Mouse (Mus musculus) G1E (cell line): ENCODE results near the gene Ttc30a2.

Experiments
- CTCF ChIP-seq: IDR thresholded peaks from 2 replicates; pipeline ENCODE4 v1.5.1; 2012; ENCODE audit warnings: low read depth, low read length, inconsistent platforms, mixed read lengths
- GATA1 ChIP-seq: IDR thresholded peaks from 2 replicates; pipeline ENCODE4 v1.6.1; 2012; ENCODE audit warnings: borderline replicate concordance, low read length, inconsistent platforms, mixed read lengths
- GATA2 ChIP-seq: IDR thresholded peaks from 2 replicates; pipeline ENCODE4 v1.6.1; 2012; ENCODE audit warnings: low read depth, low read length, inconsistent platforms, borderline replicate concordance
- POLR2AphosphoS5 ChIP-seq: IDR thresholded peaks from 2 replicates; pipeline ENCODE4 v1.6.1; 2012; ENCODE audit warnings: low read depth, low read length, inconsistent platforms; ENCODE audit not compliant: insufficient replicate concordance
- TAL1 ChIP-seq: conservative IDR thresholded peaks from 2 replicates; pipeline ENCODE4 v1.6.1; 2012; ENCODE audit warnings: low read depth, low read length, inconsistent platforms, mixed read lengths

- no peak for TF ChIP-seq GATA1
- TF ChIP-seq CTCF = no peak
- no peak for TF ChIP-seq TAL1
- no peak for TF ChIP-seq POLR2AphosphoS5
- no peak for TF ChIP-seq GATA2
Measured at GRCm38 (mm10) chr2:76006194-76006593, 28.2 kb upstream of the Ttc30a2 start.
